Mouse (Mus musculus) kidney, adult 18-20 months (tissue): Measurements from ENCODE around the gene Vps51.

ENCODE experiments used
- DNase-seq: peaks from one replicate; pipeline ENCODE4 v3.0.0; 2021

Gene Vps51

GRCm38 (mm10) chr19:6076564-6077393, at the start of gene Vps51:
Gene Vps51 (minus strand): TSS chr19:6077231.
- peak; percentile 91 for DNase-seq

DNA sequence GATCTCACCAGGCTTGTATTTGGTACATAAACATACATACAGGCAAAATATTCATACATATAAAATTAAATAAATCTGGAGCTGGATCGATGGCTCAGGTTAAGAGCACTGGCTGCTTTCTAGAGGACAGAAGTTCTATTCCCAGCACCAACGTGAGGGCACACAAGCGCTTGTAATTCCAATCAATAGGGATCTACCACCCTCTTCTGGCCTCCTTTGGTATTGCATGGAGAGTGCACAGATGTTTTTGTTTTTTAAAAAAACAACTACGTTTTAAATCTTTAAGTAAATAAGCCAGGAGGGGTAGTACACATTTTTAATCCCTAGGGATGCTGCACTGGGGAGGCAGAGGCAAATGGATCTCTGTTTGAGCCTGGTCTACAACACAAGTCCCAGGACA, 49.3 kb upstream of the Vps51 start:
- DNase-seq: peak; percentile 43

- no peak for DNase-seq
Measured at GRCm38 (mm10) chr19:6124898-6125297, 47.9 kb upstream of the Vps51 start.

GRCm38 (mm10) chr19:6123330-6123729, 46.3 kb upstream of the Vps51 start:
- DNase-seq: no peak

GRCm38 (mm10) chr19:6121761-6122160, 44.7 kb upstream of the Vps51 start:
- DNase-seq: no peak

GRCm38 (mm10) chr19:6118677-6119185, 41.7 kb upstream of the Vps51 start:
- DNase-seq: no peak

DNA sequence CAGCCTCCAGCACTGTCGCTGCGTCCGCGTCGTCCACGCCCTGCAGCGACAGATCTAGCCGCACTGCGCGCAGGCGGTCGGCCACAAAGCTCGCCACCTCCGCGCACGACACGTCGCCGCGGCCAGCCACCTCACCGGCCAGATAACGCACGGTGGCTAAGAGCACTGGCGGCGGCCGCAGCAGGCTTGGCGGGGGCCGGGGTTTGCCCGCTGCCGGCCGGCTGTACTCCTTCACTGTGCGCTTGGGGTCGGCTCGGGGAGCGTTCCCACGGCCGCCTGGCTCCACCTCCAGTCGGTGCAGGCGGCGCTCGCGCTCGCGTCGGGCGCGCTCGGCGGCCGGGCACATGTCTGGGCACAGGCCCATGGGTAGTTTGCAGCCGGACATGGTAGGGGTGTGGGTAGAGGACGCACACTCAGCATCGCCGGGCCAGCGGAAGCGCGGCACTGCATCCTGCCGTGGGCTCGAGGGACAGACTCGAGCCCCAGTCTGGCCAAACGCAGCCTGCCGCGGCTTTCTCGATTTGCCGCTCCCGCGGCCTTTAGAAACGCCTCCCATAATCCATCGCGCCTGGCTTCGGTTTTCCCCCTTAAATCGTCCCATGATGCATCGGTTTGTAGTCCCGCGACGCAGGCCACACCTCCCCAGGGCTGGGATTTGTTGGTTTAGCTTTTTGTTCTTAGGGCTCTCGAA, 41.1 kb upstream of the Vps51 start, which contains the start of gene Sac3d1:
Gene Sac3d1, minus strand, starts transcription at position 665 of the 691 bp plus-strand sequence.
- peak; percentile 92 for DNase-seq

GRCm38 (mm10) chr19:6117346-6117985, 40.4 kb upstream of the Vps51 start:
- no peak for DNase-seq

DNA sequence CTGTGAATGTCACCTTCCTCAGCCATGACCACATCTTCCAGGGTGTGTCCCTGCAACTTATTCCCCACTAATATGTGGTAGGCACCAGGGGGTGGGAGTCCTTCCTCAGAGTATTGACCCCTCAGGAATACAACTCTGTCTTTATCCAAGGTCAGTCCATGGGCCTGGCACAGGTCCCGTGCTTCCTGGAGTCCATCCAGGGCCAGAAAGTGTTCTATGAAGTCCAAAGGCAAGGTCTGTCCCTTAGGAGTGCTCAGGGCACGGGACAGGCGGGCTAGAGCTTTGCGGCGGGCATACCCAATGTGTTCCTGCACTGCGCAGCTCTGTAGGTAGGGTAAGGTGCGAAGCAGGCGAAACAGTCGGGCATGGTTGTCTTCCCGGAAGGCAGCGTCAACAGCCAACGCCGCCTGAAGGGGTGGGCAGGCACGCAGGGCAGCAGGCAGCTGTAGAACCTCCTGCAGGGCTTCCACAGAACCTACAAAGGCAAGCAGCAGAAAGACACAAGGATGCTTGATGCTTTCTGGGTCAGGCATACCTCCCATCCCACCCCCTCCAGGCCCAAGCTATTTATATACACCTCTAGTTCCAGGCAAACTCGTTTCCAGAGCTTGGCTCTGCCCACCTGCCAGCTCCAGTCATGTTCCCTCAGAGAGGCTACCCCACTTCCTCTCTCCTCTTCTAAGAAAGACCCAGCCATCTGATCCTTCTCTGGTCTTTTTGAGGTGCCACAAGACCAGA, 39.3 kb upstream of the Vps51 start:
- peak; percentile 56 for DNase-seq

- DNase-seq: no peak
Measured at GRCm38 (mm10) chr19:6113116-6113515, 36.1 kb upstream of the Vps51 start.

- peak; percentile 33 for DNase-seq
Measured at GRCm38 (mm10) chr19:6105586-6105985, 28.6 kb upstream of the Vps51 start, which contains the start of gene Naaladl1. Gene Naaladl1 (plus strand): TSS chr19:6105782.

DNA sequence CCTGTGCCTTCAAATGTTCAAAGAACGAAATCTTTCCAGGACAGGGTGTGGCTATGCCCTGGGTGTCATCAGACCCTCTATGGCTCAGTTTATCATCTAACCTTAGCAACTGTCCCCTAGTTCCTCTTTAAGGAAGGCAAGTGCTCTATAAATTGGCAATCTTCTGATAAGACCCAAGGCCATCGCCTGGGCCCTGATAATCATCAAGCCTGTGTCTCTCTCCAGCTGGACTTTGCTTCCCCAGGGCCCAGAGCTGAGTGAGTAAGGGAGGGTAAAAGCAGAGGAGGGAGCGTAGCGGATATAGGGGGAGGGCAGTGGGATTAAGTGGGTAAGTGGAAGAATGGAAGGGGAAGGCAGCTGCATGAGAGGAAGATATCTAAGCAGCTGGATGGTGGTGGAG, 27.4 kb upstream of the Vps51 start:
- no peak for DNase-seq

GRCm38 (mm10) chr19:6102169-6102853, 25.3 kb upstream of the Vps51 start:
- no peak for DNase-seq

DNA sequence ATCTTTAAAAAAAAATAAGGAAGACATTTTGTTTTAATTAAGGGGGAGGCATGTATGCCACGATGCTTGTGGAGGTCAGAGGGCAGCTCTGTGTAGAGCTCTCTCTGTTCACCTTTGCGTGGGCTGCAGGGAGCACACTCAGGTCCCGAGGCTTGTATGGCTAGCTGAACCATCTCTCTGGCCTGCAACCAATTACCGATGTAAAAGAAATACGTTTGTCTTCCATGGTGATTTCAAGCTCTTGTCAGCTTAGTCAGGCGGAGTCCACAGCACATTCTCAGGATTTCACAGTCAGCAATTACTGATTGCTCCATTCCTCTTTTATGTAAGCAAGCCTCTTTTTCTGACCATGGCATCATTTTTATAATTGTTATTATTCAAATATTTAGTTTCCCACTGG, 24.2 kb upstream of the Vps51 start:
- DNase-seq: no peak

DNA sequence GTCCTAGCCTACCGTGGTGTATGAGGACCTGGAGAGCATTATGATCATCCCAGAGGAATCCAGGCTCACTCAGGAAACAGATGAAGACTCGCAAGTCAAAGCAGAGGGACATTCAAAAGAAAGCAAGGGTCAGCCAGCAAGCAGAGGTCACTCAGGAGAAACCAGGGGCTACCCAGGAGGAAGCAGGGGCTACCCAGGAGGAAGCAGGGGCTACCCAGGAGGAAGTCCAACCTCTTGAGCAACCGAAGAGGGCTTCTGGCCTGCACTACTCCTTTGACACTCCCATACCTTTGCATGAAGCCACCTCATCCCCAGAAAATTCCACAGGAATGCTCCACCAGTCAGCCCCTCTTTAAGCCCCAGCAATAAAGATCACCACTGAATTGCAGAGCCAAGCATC, 20.8 kb upstream of the Vps51 start:
- DNase-seq: no peak

- DNase-seq: no peak
Measured at GRCm38 (mm10) chr19:6094119-6094518, 17.1 kb upstream of the Vps51 start, which contains the start of gene AC131692.1. Gene AC131692.1 (plus strand): TSS chr19:6094419.

DNA sequence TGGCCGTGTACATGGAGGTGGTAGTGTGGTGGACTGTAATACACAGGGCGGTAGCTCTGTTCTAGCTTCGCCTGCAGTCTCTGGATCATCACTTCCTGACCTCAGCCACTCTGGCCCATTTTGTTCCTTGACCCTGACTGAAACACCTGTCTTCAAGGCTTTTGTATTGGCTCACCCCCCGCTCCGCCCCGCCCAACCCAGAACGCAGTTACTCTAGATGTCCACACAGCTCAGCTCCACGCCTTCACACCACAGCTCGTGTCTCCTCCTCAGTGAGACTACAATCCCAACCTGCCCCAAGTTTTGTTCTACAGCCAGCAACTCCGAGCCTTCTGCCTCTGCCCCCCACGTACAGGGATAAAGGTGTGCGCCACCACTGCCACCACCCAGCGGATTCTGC, 11.8 kb upstream of the Vps51 start:
- no peak for DNase-seq

GRCm38 (mm10) chr19:6085417-6085879, 8.4 kb upstream of the Vps51 start:
- peak; percentile 52 for DNase-seq

GRCm38 (mm10) chr19:6084478-6085248, 7.6 kb upstream of the Vps51 start, which contains the start of the genes Zfpl1 and Cdca5:
Gene Zfpl1 (minus strand): TSS chr19:6084956.
Gene Cdca5 (plus strand): TSS chr19:6084983.
- DNase-seq: peak; percentile 97

DNA sequence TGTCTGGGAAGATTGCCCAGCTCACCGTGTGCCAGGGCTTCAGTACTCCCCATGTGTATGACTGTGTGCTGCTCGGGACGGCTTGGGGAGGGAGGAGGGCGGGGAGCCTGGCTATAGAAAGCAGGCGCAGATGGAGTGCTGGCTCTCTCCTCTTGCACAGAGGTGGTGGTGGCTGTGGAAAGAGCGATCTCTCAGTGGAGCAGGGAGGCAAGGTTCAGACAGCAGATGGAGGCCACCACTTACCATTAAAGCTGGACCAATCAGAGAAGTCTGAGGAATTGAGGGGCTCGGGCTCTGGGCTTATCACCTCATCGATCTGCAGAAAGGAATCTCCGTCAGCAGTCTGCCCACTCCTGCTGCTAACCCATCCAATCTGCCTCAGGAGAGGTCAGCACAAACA, 5.1 kb upstream of the Vps51 start, which contains the start of gene Gm28374:
Gene Gm28374, minus strand, starts transcription at position 101 of the 400 bp plus-strand sequence.
- no peak for DNase-seq
